Mouse (Mus musculus) activated CD4-positive, CD25-positive, alpha-beta regulatory T cell, adult 4 months (primary cell): ENCODE data around the gene Hpcal4. TPM values are rescaled to one million over a fixed set of nuclear protein-coding genes. Genes with fewer than 3 reads are reported as not detected.
A peak's percentile ranks its signal among the peaks of the same experiment; 100 is the strongest.
"Not testable (repeated sequence)": the region's sequence is repeated elsewhere in the genome, so short reads cannot be mapped to it uniquely, and the experiment has no call there.

Experiments
- ATAC-seq: one replicate; pipeline ENCODE4 v1.8.0; 2017
- polyA plus RNA-seq, 2 experiments: library from polyadenylated mRNA; unstranded; fragments of 100-300 nt; shearing (Covaris generic); gene quantifications; one replicate each; pipeline ENCODE4 v1.2.1; 2017

Gene Hpcal4
- not detected for polyA plus RNA-seq

GRCm38 (mm10) chr4:123182328-123183238 lies at the start of gene Hpcal4:
Gene Hpcal4, plus strand, starts transcription at chr4:123183227.
- peak; percentile 41 for ATAC-seq

- ATAC-seq: no peak
Observed at GRCm38 (mm10) chr4:123137551-123137950, 45.5 kb upstream of the Hpcal4 start.

GRCm38 (mm10) chr4:123139513-123140154 lies 43.4 kb upstream of the Hpcal4 start, which contains the start of gene Ppie:
Gene Ppie, minus strand, starts transcription at chr4:123139951.
- peak; percentile 96 for ATAC-seq

- ATAC-seq: peak; percentile 28
Observed at GRCm38 (mm10) chr4:123147446-123148150, 35.4 kb upstream of the Hpcal4 start.

- no peak for ATAC-seq
Observed at GRCm38 (mm10) chr4:123152003-123152402, 31.0 kb upstream of the Hpcal4 start.

GRCm38 (mm10) chr4:123152976-123153375 lies 30.1 kb upstream of the Hpcal4 start:
- no peak for ATAC-seq

- no peak for ATAC-seq
Observed at GRCm38 (mm10) chr4:123155004-123155403, 28.0 kb upstream of the Hpcal4 start.

- ATAC-seq: no peak
Observed at GRCm38 (mm10) chr4:123155427-123155826, 27.6 kb upstream of the Hpcal4 start.

GRCm38 (mm10) chr4:123155840-123156239 lies 27.2 kb upstream of the Hpcal4 start:
- no peak for ATAC-seq

- ATAC-seq: no peak
Observed at GRCm38 (mm10) chr4:123160571-123160970, 22.5 kb upstream of the Hpcal4 start.

- not testable (repeated sequence) for ATAC-seq
Observed at GRCm38 (mm10) chr4:123161251-123161650, 21.8 kb upstream of the Hpcal4 start.

- no peak for ATAC-seq
Observed at GRCm38 (mm10) chr4:123162305-123162917, 20.6 kb upstream of the Hpcal4 start.

- no peak for ATAC-seq
Observed at GRCm38 (mm10) chr4:123164157-123164556, 18.9 kb upstream of the Hpcal4 start.

- no peak for ATAC-seq
Observed at GRCm38 (mm10) chr4:123171811-123172210, 11.2 kb upstream of the Hpcal4 start.

- peak; percentile 82 for ATAC-seq
Observed at GRCm38 (mm10) chr4:123183239-123184056, 421 bp downstream of the Hpcal4 start.

GRCm38 (mm10) chr4:123184816-123185215 lies 1.8 kb downstream of the Hpcal4 start:
- no peak for ATAC-seq

GRCm38 (mm10) chr4:123192336-123192735 lies 9.3 kb downstream of the Hpcal4 start:
- no peak for ATAC-seq

GRCm38 (mm10) chr4:123193791-123194190 lies 10.8 kb downstream of the Hpcal4 start:
- no peak for ATAC-seq

- ATAC-seq: no peak
Observed at GRCm38 (mm10) chr4:123196695-123197094, 13.7 kb downstream of the Hpcal4 start.

- no peak for ATAC-seq
Observed at GRCm38 (mm10) chr4:123200771-123201185, 17.8 kb downstream of the Hpcal4 start.
